Mouse (Mus musculus): ENCODE measurements at regions not wholly inside any gene's neighbourhood (a gene's known extent, or its start where the extent isn't known, plus 50 kb on each side); places are given as distances from the start of the nearest gene placed in this dataset.
A peak's percentile ranks its signal among the peaks of the same experiment; 100 is the strongest.

DNA sequence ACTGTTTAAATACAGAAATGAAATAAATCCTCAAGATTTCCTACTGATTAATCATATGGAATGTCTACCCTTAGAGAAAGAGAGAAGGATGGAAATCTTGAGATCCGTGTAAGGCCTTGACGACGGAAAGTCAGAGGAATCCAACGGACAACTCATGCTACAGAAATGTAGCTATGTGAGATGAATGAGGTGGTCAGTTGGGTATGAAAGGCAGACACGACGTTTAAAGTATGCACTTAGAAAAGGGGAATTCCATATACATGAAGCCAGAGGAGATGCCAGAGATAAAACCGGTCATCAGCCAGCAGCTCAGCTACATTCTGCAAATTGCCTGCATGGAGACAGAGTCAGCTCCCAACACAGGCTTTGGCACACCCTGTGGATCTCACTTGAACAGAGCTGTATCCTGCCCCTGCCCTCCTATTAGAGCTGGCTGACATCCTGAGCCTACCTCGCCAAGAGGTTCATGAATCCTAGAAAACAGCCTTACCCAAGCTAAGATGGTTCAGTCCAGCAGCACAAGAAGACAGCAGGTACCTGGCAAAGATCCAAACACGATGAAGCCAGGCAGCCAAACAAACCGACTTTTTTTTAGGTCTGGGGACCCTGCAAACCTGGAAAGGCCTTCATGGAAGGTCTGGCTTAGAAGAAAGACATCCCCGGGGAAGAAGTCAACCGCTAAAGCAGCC lies 331.3 kb upstream of the Epha4 start:
- Histone ChIP-seq H3K27me3 (no peaks in the 10 kb centered on the region), H3K36me3 (no peaks in the 10 kb centered on the region), H3K4me1 (0 out of 2 replicates have a peak, but pooled peaks cover 5% of the 10 kb centered on the region), H3K27ac (replicated peaks) (no peak overlapping the region), H3K9me3 (replicated peaks) (no peaks in the 10 kb centered on the region), H3K4me3 (replicated peaks) (no peak overlapping the region), H3K4me2 (replicated peaks) (no peak overlapping the region), H3K9ac (no peak overlapping the region)
- 83% methylated on average over 12 of the region's 12 CpGs for WGBS
- no peak for ATAC-seq (ENCODE audit: insufficient number of reproducible peaks, low FRiP score, low TSS enrichment, low read depth)

DNA sequence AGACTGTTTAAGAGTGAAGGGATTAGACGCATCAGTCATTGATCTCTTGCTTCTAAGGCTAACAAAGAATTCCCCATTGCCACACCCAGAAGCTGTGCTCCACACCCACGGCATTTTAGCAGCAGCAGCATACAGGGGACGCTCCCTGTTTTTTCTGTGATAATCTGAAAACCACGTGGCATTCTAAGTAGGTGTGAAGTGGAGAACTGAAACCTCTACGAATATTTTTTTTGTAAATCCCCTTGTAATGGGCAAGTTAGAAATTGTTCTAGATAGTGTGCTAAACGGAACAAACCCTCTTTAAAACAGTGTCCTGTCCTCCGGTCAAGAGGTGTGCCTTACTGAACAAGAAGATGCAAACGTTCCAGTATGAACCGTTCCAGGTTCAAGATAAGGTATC lies 325.8 kb upstream of the Epha4 start:
- no peaks in the 10 kb centered on the region for H3K27me3 ChIP-seq
- no peaks in the 10 kb centered on the region for H3K36me3 ChIP-seq
- H3K4me3 ChIP-seq (replicated peaks) = no peak overlapping the region
- no peak overlapping the region for H3K27ac ChIP-seq (replicated peaks)
- H3K4me1 ChIP-seq = no peaks in the 10 kb centered on the region
- H3K9ac ChIP-seq = no peak overlapping the region
- H3K4me2 ChIP-seq (replicated peaks) = no peak overlapping the region
- no peak for ATAC-seq (ENCODE audit: insufficient number of reproducible peaks, low FRiP score, low TSS enrichment, low read depth)
- WGBS = 63% methylated on average over 9 of the region's 9 CpGs
- H3K9me3 ChIP-seq (replicated peaks) = no peaks in the 10 kb centered on the region

DNA sequence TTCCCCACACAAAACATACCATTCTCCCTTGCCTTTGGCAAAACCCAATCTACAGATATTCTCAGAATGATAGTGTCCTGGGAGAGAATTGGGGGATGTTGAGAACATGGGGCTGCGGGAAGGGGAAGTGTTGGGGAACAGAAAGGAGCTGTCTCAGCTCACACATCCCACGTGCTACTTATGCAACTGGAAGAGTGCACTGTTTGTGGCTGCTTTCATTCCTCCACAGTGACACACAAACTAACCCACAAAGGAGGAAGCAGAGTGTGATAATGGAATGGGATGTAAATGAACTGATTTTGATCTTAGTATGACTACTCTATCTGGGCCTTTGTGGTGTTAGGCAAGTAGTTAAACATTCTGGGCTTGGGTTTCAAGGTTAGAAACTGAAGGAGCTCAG lies 317.3 kb upstream of the Epha4 start:
- Histone ChIP-seq H3K4me3 (replicated peaks) (no peak overlapping the region), H3K27ac (replicated peaks) (no peak overlapping the region), H3K4me2 (replicated peaks) (no peak overlapping the region), H3K4me1 (no peaks in the 10 kb centered on the region), H3K36me3 (no peaks in the 10 kb centered on the region), H3K9ac (no peak overlapping the region), H3K27me3 (no peaks in the 10 kb centered on the region), H3K9me3 (replicated peaks) (no peaks in the 10 kb centered on the region)
- ATAC-seq (ENCODE audit: insufficient number of reproducible peaks, low FRiP score, low TSS enrichment, low read depth) = no peak
- WGBS = 64% methylated on average over 2 of the region's 2 CpGs

GRCm38 (mm10) chr1:77824716-77825387 lies 310.0 kb upstream of the Epha4 start:
- WGBS = 59% methylated on average over 5 of the region's 5 CpGs
- ATAC-seq (ENCODE audit: insufficient number of reproducible peaks, low FRiP score, low TSS enrichment, low read depth) = no peak
- Histone ChIP-seq H3K36me3 (no peaks in the 10 kb centered on the region), H3K27ac (replicated peaks) (no peak overlapping the region), H3K27me3 (no peaks in the 10 kb centered on the region), H3K4me3 (replicated peaks) (no peak overlapping the region), H3K9ac (no peak overlapping the region), H3K4me2 (replicated peaks) (no peak overlapping the region), H3K9me3 (replicated peaks) (no peaks in the 10 kb centered on the region), H3K4me1 (0 out of 2 replicates have a peak, but pooled peaks cover 5% of the 10 kb centered on the region)

- 31% methylated on average over 10 of the region's 10 CpGs for WGBS
- Histone ChIP-seq H3K36me3 (no peaks in the 10 kb centered on the region), H3K27ac (replicated peaks) (no peak overlapping the region), H3K4me1 (0 out of 2 replicates have a peak, but pooled peaks cover 5% of the 10 kb centered on the region), H3K27me3 (no peaks in the 10 kb centered on the region), H3K9ac (no peak overlapping the region), H3K9me3 (replicated peaks) (no peaks in the 10 kb centered on the region), H3K4me3 (replicated peaks) (no peak overlapping the region), H3K4me2 (replicated peaks) (peak overlapping the region; percentile 12; the same call in 1 of the 2 replicates)
- no peak for ATAC-seq (ENCODE audit: insufficient number of reproducible peaks, low FRiP score, low TSS enrichment, low read depth)
Measured at GRCm38 (mm10) chr1:77823801-77824687, 309.2 kb upstream of the Epha4 start.

- H3K9me3 ChIP-seq (replicated peaks) = no peaks in the 10 kb centered on the region
Measured at GRCm38 (mm10) chr1:77820101-77820500, 305.2 kb upstream of the Epha4 start.

GRCm38 (mm10) chr1:77815451-77815850 lies 300.6 kb upstream of the Epha4 start:
- WGBS = 71% methylated on average over 4 of the region's 4 CpGs
- H3K27ac ChIP-seq (replicated peaks) = no peak overlapping the region
- no peaks in the 10 kb centered on the region for H3K4me1 ChIP-seq
- no peak overlapping the region for H3K4me2 ChIP-seq (replicated peaks)
- H3K4me3 ChIP-seq (replicated peaks) = no peak overlapping the region
- no peaks in the 10 kb centered on the region for H3K27me3 ChIP-seq
- no peak for ATAC-seq (ENCODE audit: insufficient number of reproducible peaks, low FRiP score, low TSS enrichment, low read depth)
- no peaks in the 10 kb centered on the region for H3K9me3 ChIP-seq (replicated peaks)
- H3K9ac ChIP-seq = no peak overlapping the region
- no peaks in the 10 kb centered on the region for H3K36me3 ChIP-seq

More at GRCm38 (mm10) chr1:77820101-77820500, 305.2 kb upstream of the Epha4 start:
- Histone ChIP-seq H3K36me3 (no peaks in the 10 kb centered on the region), H3K27ac (replicated peaks) (no peak overlapping the region), H3K4me1 (0 out of 2 replicates have a peak, but pooled peaks cover 5% of the 10 kb centered on the region), H3K4me2 (replicated peaks) (no peak overlapping the region), H3K27me3 (no peaks in the 10 kb centered on the region), H3K9ac (no peak overlapping the region), H3K4me3 (replicated peaks) (no peak overlapping the region)
- 77% methylated on average over 2 of the region's 2 CpGs for WGBS
- no peak for ATAC-seq (ENCODE audit: insufficient number of reproducible peaks, low FRiP score, low TSS enrichment, low read depth)

DNA sequence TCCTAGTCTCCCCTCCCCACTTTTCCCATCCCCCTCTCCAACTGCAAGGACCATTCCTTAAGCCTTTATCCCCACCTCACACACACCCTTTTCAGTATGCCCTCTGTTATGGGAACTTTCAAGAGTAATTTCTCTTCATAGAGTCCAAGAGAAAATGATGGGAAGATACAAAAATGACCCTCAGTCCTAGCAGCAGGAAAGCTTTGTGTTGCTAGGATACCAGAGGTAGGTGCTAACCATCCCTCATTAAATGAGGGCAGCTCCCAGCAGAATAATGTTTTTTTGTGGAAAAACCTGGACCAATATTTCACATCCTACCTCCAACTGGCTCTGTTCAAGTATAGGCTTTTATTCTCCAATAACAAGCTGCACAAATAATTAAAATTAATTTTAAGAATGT lies 296.7 kb upstream of the Epha4 start:
- Histone ChIP-seq H3K4me1 (no peaks in the 10 kb centered on the region), H3K9me3 (replicated peaks) (no peaks in the 10 kb centered on the region), H3K4me2 (replicated peaks) (no peak overlapping the region), H3K4me3 (replicated peaks) (no peak overlapping the region), H3K27ac (replicated peaks) (no peak overlapping the region), H3K36me3 (no peaks in the 10 kb centered on the region), H3K27me3 (no peaks in the 10 kb centered on the region), H3K9ac (no peak overlapping the region)
- no peak for ATAC-seq (ENCODE audit: insufficient number of reproducible peaks, low FRiP score, low TSS enrichment, low read depth)

DNA sequence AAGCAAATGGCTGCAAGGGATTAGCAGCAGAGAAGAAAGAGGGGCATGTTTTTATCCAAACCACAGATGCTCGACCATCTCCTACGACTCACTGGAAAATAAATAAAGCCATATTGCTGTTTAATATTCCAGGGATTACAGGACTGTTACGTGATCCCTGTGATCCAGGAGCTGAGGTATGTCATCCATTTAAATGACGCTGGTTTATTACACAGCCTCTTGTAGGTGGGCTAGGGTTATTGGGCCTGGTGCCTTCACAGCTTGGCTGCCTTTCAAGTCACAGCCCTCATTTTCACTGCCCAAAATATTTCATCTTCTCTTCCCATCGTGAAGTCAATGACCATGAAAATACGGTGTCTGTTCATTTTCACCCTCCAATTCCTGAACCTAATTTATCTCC lies 276.1 kb upstream of the Epha4 start:
- no peaks in the 10 kb centered on the region for H3K4me1 ChIP-seq
- no peaks in the 10 kb centered on the region for H3K9me3 ChIP-seq (replicated peaks)
- WGBS = 40% methylated on average over 6 of the region's 6 CpGs
- no peak overlapping the region for H3K4me3 ChIP-seq (replicated peaks)
- ATAC-seq (ENCODE audit: insufficient number of reproducible peaks, low FRiP score, low TSS enrichment, low read depth) = no peak
- H3K36me3 ChIP-seq = no peaks in the 10 kb centered on the region
- H3K4me2 ChIP-seq (replicated peaks) = no peak overlapping the region
- H3K27me3 ChIP-seq = no peaks in the 10 kb centered on the region
- H3K27ac ChIP-seq (replicated peaks) = no peak overlapping the region
- no peak overlapping the region for H3K9ac ChIP-seq

- no peaks in the 10 kb centered on the region for H3K36me3 ChIP-seq
- 82% methylated on average over 3 of the region's 3 CpGs for WGBS
- no peaks in the 10 kb centered on the region for H3K4me1 ChIP-seq
- H3K9ac ChIP-seq = no peak overlapping the region
- H3K4me3 ChIP-seq (replicated peaks) = no peak overlapping the region
- H3K27ac ChIP-seq (replicated peaks) = no peak overlapping the region
- H3K4me2 ChIP-seq (replicated peaks) = no peak overlapping the region
- H3K27me3 ChIP-seq = no peaks in the 10 kb centered on the region
- no peak for ATAC-seq (ENCODE audit: insufficient number of reproducible peaks, low FRiP score, low TSS enrichment, low read depth)
- H3K9me3 ChIP-seq (replicated peaks) = no peaks in the 10 kb centered on the region
Measured at GRCm38 (mm10) chr1:77754326-77754725, 239.4 kb upstream of the Epha4 start.
